Mouse (Mus musculus) small intestine, adult 10 weeks (tissue): ENCODE data around the gene Dbf4. TPM values are rescaled to one million over a fixed set of nuclear protein-coding genes. Genes with fewer than 3 reads are reported as not detected.

Experiments used
- polyA plus RNA-seq: library from polyadenylated mRNA; stranded (reverse); fragments of 350-450 nt; fragmentation: Illumina TruSeq; extraction: RNeasy Lipid Tissue Mini Kit (QIAGEN cat#74804); gene quantifications from one replicate; pipeline ENCODE4 v1.2.3, GENCODE M21; 2014; ENCODE audit warnings: low replicate concordance

Dbf4 gene
- 37.3 TPM for polyA plus RNA-seq

DNA sequence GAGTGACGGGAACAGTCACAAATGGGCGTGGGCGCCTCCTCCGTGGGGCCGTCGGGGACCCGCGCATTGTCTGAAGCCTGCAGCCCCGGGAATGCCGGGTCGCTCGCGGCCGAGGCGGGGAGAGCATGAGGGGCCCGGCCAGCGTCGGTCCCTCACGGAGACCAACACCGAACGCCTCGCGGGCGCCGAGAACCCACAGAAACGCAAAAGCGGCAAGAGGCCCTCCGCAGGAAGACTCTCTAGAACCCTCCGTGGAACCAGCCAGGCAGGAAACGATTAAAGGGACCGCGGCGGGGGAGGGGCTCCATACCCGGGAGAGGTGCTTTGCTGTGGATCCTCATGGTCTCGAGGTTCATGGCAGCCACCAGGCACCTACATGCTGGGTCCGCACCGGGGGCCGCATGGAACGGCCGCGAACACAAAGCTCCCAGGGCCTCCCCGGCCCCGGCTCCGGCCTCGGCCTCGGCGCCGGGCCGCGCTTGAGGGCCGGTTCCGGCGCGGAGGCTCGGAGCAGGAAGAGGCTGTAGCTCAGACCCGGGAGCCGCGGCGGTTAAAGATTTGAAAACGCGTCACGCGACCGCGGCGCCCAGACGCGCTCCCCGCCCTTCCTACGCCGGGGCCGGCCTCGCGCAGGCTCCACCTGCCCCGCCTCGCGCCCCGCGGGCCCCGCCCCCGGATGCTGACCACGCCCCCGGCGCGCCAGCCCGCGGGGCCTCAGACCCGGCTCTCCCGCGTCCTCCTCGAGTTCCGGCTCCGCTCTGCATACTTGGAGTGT, at the start of gene Dbf4, which contains the start of gene Slc25a40:
TSS of gene Dbf4 (minus strand) at position 560 of the 775 bp plus-strand sequence.
TSS of gene Slc25a40 (plus strand) at position 694 of the 775 bp plus-strand sequence.

DNA sequence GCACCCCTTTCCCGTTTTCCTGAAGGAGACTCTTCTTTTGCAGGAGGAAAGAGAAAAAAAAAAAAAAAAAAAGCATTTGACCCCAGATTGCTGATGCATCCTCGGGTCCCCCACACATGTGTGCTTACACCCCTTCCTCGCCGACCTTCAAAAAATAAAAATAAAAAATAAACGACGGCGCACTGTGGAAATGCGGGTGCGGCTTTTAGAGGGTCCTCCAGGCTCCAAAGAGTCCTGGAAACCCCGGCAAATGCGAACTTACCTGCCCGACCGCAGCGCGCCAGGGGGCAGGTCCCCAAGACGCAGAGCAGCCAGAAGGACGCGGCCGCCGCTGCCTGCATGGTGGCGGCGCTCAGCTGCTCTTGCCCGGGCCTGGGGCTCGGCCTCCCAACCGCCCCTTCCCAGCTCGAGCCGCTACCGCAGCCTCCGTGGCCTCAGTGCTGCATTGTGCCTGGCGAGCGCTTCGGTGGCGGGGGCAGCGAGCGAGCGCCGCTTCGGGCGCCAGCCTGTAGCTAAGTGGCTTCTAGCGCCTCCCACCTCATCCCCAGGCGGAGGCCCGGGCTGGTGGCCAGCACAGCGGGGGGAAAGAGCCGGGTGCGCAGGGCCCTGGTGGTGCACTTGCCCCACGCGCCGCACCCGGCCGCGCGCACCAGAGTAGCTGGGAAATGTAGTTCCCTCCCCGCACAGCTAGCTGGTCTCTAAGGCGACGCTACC, 54.7 kb downstream of the Dbf4 start, which contains the start of gene Adam22:
TSS of gene Adam22 (minus strand) at position 547 of the 714 bp plus-strand sequence.

Other genes with a start within 250 kb of the Dbf4 start
- 2.2 TPM for gene Adam22, start 54.6 kb downstream of the Dbf4 start, polyA plus RNA-seq
- 27.5 TPM for gene Slc25a40, start 134 bp upstream of the Dbf4 start, polyA plus RNA-seq
- gene Rundc3b, start 200.2 kb upstream of the Dbf4 start, polyA plus RNA-seq: 24.7 TPM
- gene Abcb1a, start 237.4 kb upstream of the Dbf4 start, polyA plus RNA-seq: 160 TPM